Mouse (Mus musculus): ENCODE results near the gene Foxl2. TPM values are rescaled to one million over a fixed set of nuclear protein-coding genes. Genes with fewer than 3 reads are reported as not detected.

Foxl2 gene
- total RNA-seq, 2 experiments from 2014 or later, result 0.09 TPM; not detected in 1

Other genes starting within 250 kb of the Foxl2 start
- not detected for gene Prr23a1, start 112.8 kb upstream of the Foxl2 start, total RNA-seq (2021)
- gene Prr23a2, start 98.8 kb upstream of the Foxl2 start, total RNA-seq (2021), result not detected
- gene Prr23a3, start 90.5 kb upstream of the Foxl2 start, total RNA-seq (2021), result not detected
- not detected for gene 7420426K07Rik, start 52.2 kb upstream of the Foxl2 start, total RNA-seq (2021)
- gene Faim, start 31.1 kb downstream of the Foxl2 start, total RNA-seq (2021), result 1 to 10 TPM; 1.3 to 2.0 TPM
- gene Gm1123, start 80.4 kb downstream of the Foxl2 start, total RNA-seq (2021), result not detected
- gene Pik3cb, start 185.3 kb downstream of the Foxl2 start, total RNA-seq (2021), result 1 to 10 TPM; 4.8 to 6.7 TPM